Mouse (Mus musculus) adrenal gland (tissue): ENCODE data around the gene Zswim4.

Experiments used
- intact Hi-C: fragments of 180-260 bp; cut with DNase I; formaldehyde crosslinking; loops from one replicate; pipeline ENCODE4 v1.15.1; 2025

Gene Zswim4

GRCm38 (mm10) chr8:84201545-84202245 is 35.2 kb downstream of the Zswim4 start:
- intact Hi-C loops, result no loop called here

- intact Hi-C loops, result no loop called here
Measured at GRCm38 (mm10) chr8:84200652-84201544, 36.0 kb downstream of the Zswim4 start.

GRCm38 (mm10) chr8:84200126-84200555 is 36.7 kb downstream of the Zswim4 start:
- intact Hi-C loops, result no loop called here

GRCm38 (mm10) chr8:84199348-84200125 is 37.3 kb downstream of the Zswim4 start:
- intact Hi-C loops, result loop anchor here (10.0 kb wide), 1 partner anchor 55 kb away; the partner anchor contains the start of gene Mri1

GRCm38 (mm10) chr8:84198871-84199270 is 38.0 kb downstream of the Zswim4 start:
- intact Hi-C loops, result loop anchor here (10.0 kb wide), 1 partner anchor 56 kb away; the partner anchor contains the start of gene Mri1

- intact Hi-C loops, result loop anchor here (10.0 kb wide), 1 partner anchor 57 kb away; the partner anchor contains the start of gene Mri1
Measured at GRCm38 (mm10) chr8:84197922-84198774, 38.7 kb downstream of the Zswim4 start.

- intact Hi-C loops, result loop anchor here (10.0 kb wide), 1 partner anchor 57 kb away; the partner anchor contains the start of gene Mri1
Measured at GRCm38 (mm10) chr8:84197141-84197921, 39.5 kb downstream of the Zswim4 start.

GRCm38 (mm10) chr8:84194224-84194743 is 42.6 kb downstream of the Zswim4 start:
- intact Hi-C loops, result loop anchor here (10.0 kb wide), 1 partner anchor 61 kb away; the partner anchor contains the start of gene Mri1

GRCm38 (mm10) chr8:84193566-84193965 is 43.3 kb downstream of the Zswim4 start:
- intact Hi-C loops, result loop anchor here (10.0 kb wide), 1 partner anchor 61 kb away; the partner anchor contains the start of gene Mri1

- intact Hi-C loops, result loop anchor here (10.0 kb wide), 1 partner anchor 62 kb away; the partner anchor contains the start of gene Mri1
Measured at GRCm38 (mm10) chr8:84193161-84193560, 43.7 kb downstream of the Zswim4 start.

GRCm38 (mm10) chr8:84192555-84192954 is 44.3 kb downstream of the Zswim4 start:
- intact Hi-C loops, result loop anchor here (10.0 kb wide), 1 partner anchor 62 kb away; the partner anchor contains the start of gene Mri1

- intact Hi-C loops, result loop anchor here (10.0 kb wide), 1 partner anchor 63 kb away; the partner anchor contains the start of gene Mri1
Measured at GRCm38 (mm10) chr8:84192023-84192422, 44.8 kb downstream of the Zswim4 start.

- intact Hi-C loops, result loop anchor here (10.0 kb wide), 1 partner anchor 64 kb away; the partner anchor contains the start of gene Mri1
Measured at GRCm38 (mm10) chr8:84190191-84190867, 46.5 kb downstream of the Zswim4 start.

GRCm38 (mm10) chr8:84189603-84190002 is 47.3 kb downstream of the Zswim4 start:
- intact Hi-C loops, result loop anchor here (5.0 to 10.0 kb wide), 3 partner anchors 65 to 168 kb away; partner anchors contain the start of gene Mri1

GRCm38 (mm10) chr8:84188671-84189070 is 48.2 kb downstream of the Zswim4 start:
- intact Hi-C loops, result loop anchor here (5.0 kb wide), 2 partner anchors 94 to 169 kb away; no protein-coding TSS in a partner anchor

- intact Hi-C loops, result loop anchor here (5.0 kb wide), 2 partner anchors 95 to 170 kb away; no protein-coding TSS in a partner anchor
Measured at GRCm38 (mm10) chr8:84187065-84187755, 49.6 kb downstream of the Zswim4 start.

GRCm38 (mm10) chr8:84186547-84186946 is 50.3 kb downstream of the Zswim4 start:
- intact Hi-C loops, result loop anchor here (1.0 to 5.0 kb wide), 3 partner anchors 24 to 171 kb away; no protein-coding TSS in a partner anchor
